Mouse (Mus musculus): Measurements from ENCODE around the gene 5730596B20Rik. TPM values are rescaled to one million over a fixed set of nuclear protein-coding genes. Genes with fewer than 3 reads are reported as not detected.
A peak's percentile ranks its signal among the peaks of the same experiment; 100 is the strongest.

Gene 5730596B20Rik
- polyA plus RNA-seq, 1 experiment from 2014 or later, result 3.4 TPM

- H3K27ac ChIP-seq (ENCODE audit: low read depth, low read length), result peak overlapping the region; percentile 30
- no peaks in the 10 kb centered on the region for H3K36me3 ChIP-seq (ENCODE audit: control insufficient read depth, insufficient read depth, low read length)
- no peaks in the 10 kb centered on the region; the same call in 1 of the 2 replicates for H3K4me1 ChIP-seq (ENCODE audit: control insufficient read depth, insufficient read depth, low read depth, low read length)
- no peak overlapping the region for H3K9ac ChIP-seq (ENCODE audit: low read depth, low read length)
- H3K4me3 ChIP-seq (ENCODE audit: low read length), result peak overlapping the region; percentile 16; the same call in 1 of the 2 replicates
- H3K9me3 ChIP-seq (ENCODE audit: control insufficient read depth, low read length), result no peaks in the 10 kb centered on the region
- peak overlapping the region; percentile 42 for H3K4me2 ChIP-seq (ENCODE audit: low read length)
- ATAC-seq, result no peak
- 12% methylated on average over 30 of the region's 30 CpGs for WGBS
- peaks cover 47% of the 10 kb centered on the region for H3K27me3 ChIP-seq (replicated peaks; ENCODE audit: control insufficient read depth, insufficient read depth, low read length)
These were observed 22.9 kb downstream of the 5730596B20Rik start for GRCm38 (mm10) chr6:52200073-52200750.

- peaks cover 45% of the 10 kb centered on the region for H3K27me3 ChIP-seq (replicated peaks; ENCODE audit: control insufficient read depth, insufficient read depth, low read length)
- H3K9ac ChIP-seq (ENCODE audit: low read depth, low read length), result no peak overlapping the region
- no peaks in the 10 kb centered on the region for H3K36me3 ChIP-seq (ENCODE audit: control insufficient read depth, insufficient read depth, low read length)
- 16% methylated on average over 10 of the region's 10 CpGs for WGBS
- H3K9me3 ChIP-seq (ENCODE audit: control insufficient read depth, low read length), result no peaks in the 10 kb centered on the region
- ATAC-seq, result no peak
- H3K27ac ChIP-seq (ENCODE audit: low read depth, low read length), result peak overlapping the region; percentile 3
- H3K4me2 ChIP-seq (ENCODE audit: low read length), result peak overlapping the region; percentile 42
- no peaks in the 10 kb centered on the region; the same call in 1 of the 2 replicates for H3K4me1 ChIP-seq (ENCODE audit: control insufficient read depth, insufficient read depth, low read depth, low read length)
- H3K4me3 ChIP-seq (ENCODE audit: low read length), result 0 out of 2 replicates have a peak overlapping the region, but pooled peaks have one; percentile 5
These were observed 23.5 kb downstream of the 5730596B20Rik start for GRCm38 (mm10) chr6:52200751-52201250.

- Histone ChIP-seq H3K4me2 (ENCODE audit: low read length) (peak overlapping the region; percentile 42), H3K36me3 (ENCODE audit: control insufficient read depth, insufficient read depth, low read length) (no peaks in the 10 kb centered on the region), H3K4me1 (ENCODE audit: control insufficient read depth, insufficient read depth, low read depth, low read length) (no peaks in the 10 kb centered on the region; the same call in 1 of the 2 replicates), H3K9ac (ENCODE audit: low read depth, low read length) (no peak overlapping the region), H3K27ac (ENCODE audit: low read depth, low read length) (peak overlapping the region; percentile 3), H3K9me3 (ENCODE audit: control insufficient read depth, low read length) (no peaks in the 10 kb centered on the region), H3K27me3 (replicated peaks; ENCODE audit: control insufficient read depth, insufficient read depth, low read length) (peaks cover 41% of the 10 kb centered on the region), H3K4me3 (ENCODE audit: low read length) (no peak overlapping the region)
- no peak for ATAC-seq
- 25% methylated on average over 1 of the region's 1 CpGs for WGBS
These were observed 24.0 kb downstream of the 5730596B20Rik start for GRCm38 (mm10) chr6:52201269-52201668.

- Histone ChIP-seq H3K36me3 (ENCODE audit: control insufficient read depth, insufficient read depth, low read length) (no peaks in the 10 kb centered on the region), H3K4me3 (ENCODE audit: low read length) (peak overlapping the region; percentile 48), H3K9me3 (ENCODE audit: control insufficient read depth, low read length) (no peaks in the 10 kb centered on the region), H3K4me1 (ENCODE audit: control insufficient read depth, insufficient read depth, low read depth, low read length) (no peaks in the 10 kb centered on the region), H3K27ac (ENCODE audit: low read depth, low read length) (peak overlapping the region; percentile 88), H3K27me3 (replicated peaks; ENCODE audit: control insufficient read depth, insufficient read depth, low read length) (peaks cover 40% of the 10 kb centered on the region), H3K9ac (ENCODE audit: low read depth, low read length) (peak overlapping the region; percentile 68), H3K4me2 (ENCODE audit: low read length) (peak overlapping the region; percentile 48)
- 5% methylated on average over 22 of the region's 22 CpGs for WGBS
- ATAC-seq, result no peak
These were observed 25.2 kb downstream of the 5730596B20Rik start for GRCm38 (mm10) chr6:52202362-52203120.

- Histone ChIP-seq H3K27ac (ENCODE audit: low read depth, low read length) (peak overlapping the region; percentile 88), H3K4me1 (ENCODE audit: control insufficient read depth, insufficient read depth, low read depth, low read length) (no peaks in the 10 kb centered on the region)
- no peak for ATAC-seq
These were observed 25.7 kb downstream of the 5730596B20Rik start for GRCm38 (mm10) chr6:52203121-52203370.

GRCm38 (mm10) chr6:52203371-52204049 is 26.2 kb downstream of the 5730596B20Rik start:
- Histone ChIP-seq H3K4me2 (ENCODE audit: low read length) (peak overlapping the region; percentile 48), H3K9ac (ENCODE audit: low read depth, low read length) (peak overlapping the region; percentile 68), H3K27me3 (replicated peaks; ENCODE audit: control insufficient read depth, insufficient read depth, low read length) (peaks cover 40% of the 10 kb centered on the region), H3K36me3 (ENCODE audit: control insufficient read depth, insufficient read depth, low read length) (no peaks in the 10 kb centered on the region), H3K4me3 (ENCODE audit: low read length) (peak overlapping the region; percentile 48), H3K27ac (ENCODE audit: low read depth, low read length) (peak overlapping the region; percentile 88), H3K4me1 (ENCODE audit: control insufficient read depth, insufficient read depth, low read depth, low read length) (no peaks in the 10 kb centered on the region), H3K9me3 (ENCODE audit: control insufficient read depth, low read length) (no peaks in the 10 kb centered on the region)
- peak; percentile 18; the same call in 1 of the 2 replicates for ATAC-seq
- WGBS, result under 1% methylated on average over 46 of the region's 46 CpGs

More at GRCm38 (mm10) chr6:52203121-52203370, 25.7 kb downstream of the 5730596B20Rik start:
- WGBS, result 1% methylated on average over 10 of the region's 10 CpGs
- peak overlapping the region; percentile 68 for H3K9ac ChIP-seq (ENCODE audit: low read depth, low read length)
- peaks cover 40% of the 10 kb centered on the region for H3K27me3 ChIP-seq (replicated peaks; ENCODE audit: control insufficient read depth, insufficient read depth, low read length)
- peak overlapping the region; percentile 48 for H3K4me2 ChIP-seq (ENCODE audit: low read length)
- H3K36me3 ChIP-seq (ENCODE audit: control insufficient read depth, insufficient read depth, low read length), result no peaks in the 10 kb centered on the region
- no peaks in the 10 kb centered on the region for H3K9me3 ChIP-seq (ENCODE audit: control insufficient read depth, low read length)
- peak overlapping the region; percentile 48 for H3K4me3 ChIP-seq (ENCODE audit: low read length)

GRCm38 (mm10) chr6:52204050-52204752 is 26.9 kb downstream of the 5730596B20Rik start, which contains the start of gene Hoxa5:
Gene Hoxa5 (minus strand): TSS chr6:52204587.
- Histone ChIP-seq H3K4me2 (ENCODE audit: low read length) (peak within 1 kb of the TSS; percentile 48), H3K27me3 (replicated peaks; ENCODE audit: control insufficient read depth, insufficient read depth, low read length) (peaks cover 41% of the 10 kb centered on the region), H3K9ac (ENCODE audit: low read depth, low read length) (peak within 1 kb of the TSS; percentile 68), H3K4me3 (ENCODE audit: low read length) (peak within 1 kb of the TSS; percentile 48), H3K4me1 (ENCODE audit: control insufficient read depth, insufficient read depth, low read depth, low read length) (no peaks in the 10 kb centered on the region), H3K9me3 (ENCODE audit: control insufficient read depth, low read length) (no peaks in the 10 kb centered on the region), H3K27ac (ENCODE audit: low read depth, low read length) (peak within 1 kb of the TSS; percentile 88), H3K36me3 (ENCODE audit: control insufficient read depth, insufficient read depth, low read length) (no peaks in the 10 kb centered on the region)
- under 1% methylated on average over 65 of the region's 65 CpGs for WGBS
- peak; percentile 78 for ATAC-seq

- H3K27ac ChIP-seq (ENCODE audit: low read depth, low read length), result peak overlapping the region; percentile 73
- no peak overlapping the region for H3K9ac ChIP-seq (ENCODE audit: low read depth, low read length)
- peak overlapping the region; percentile 47 for H3K4me2 ChIP-seq (ENCODE audit: low read length)
- ATAC-seq, result no peak
- H3K9me3 ChIP-seq (ENCODE audit: control insufficient read depth, low read length), result no peaks in the 10 kb centered on the region
- H3K27me3 ChIP-seq (replicated peaks; ENCODE audit: control insufficient read depth, insufficient read depth, low read length), result peaks cover 42% of the 10 kb centered on the region
- WGBS, result 6% methylated on average over 14 of the region's 14 CpGs
- no peaks in the 10 kb centered on the region for H3K36me3 ChIP-seq (ENCODE audit: control insufficient read depth, insufficient read depth, low read length)
- no peak overlapping the region for H3K4me3 ChIP-seq (ENCODE audit: low read length)
- H3K4me1 ChIP-seq (ENCODE audit: control insufficient read depth, insufficient read depth, low read depth, low read length), result no peaks in the 10 kb centered on the region
These were observed 27.9 kb downstream of the 5730596B20Rik start for GRCm38 (mm10) chr6:52205221-52205620.

Measured in hindbrain, embryonic 16.5 days (tissue).